Mouse (Mus musculus) mature B cell (primary cell): Measurements from ENCODE around the gene Dlg2.

ENCODE experiments used
- in situ Hi-C: fragments of 300-500 bp; cut with MboI; formaldehyde crosslinking; loops from 2 replicates; pipeline ENCODE4 v1.14.3; 2019

Gene Dlg2

GRCm38 (mm10) chr7:90476313-90477245, at the start of gene Dlg2:
Gene Dlg2, plus strand, starts transcription at chr7:90476672.
- in situ Hi-C loops: no loop called here

- in situ Hi-C loops: loop anchor here (25.0 kb wide), 1 partner anchor 440 kb away; the partner anchor contains the start of gene Eed
These were observed 49.5 kb upstream of the Dlg2 start for GRCm38 (mm10) chr7:90427006-90427405.

DNA sequence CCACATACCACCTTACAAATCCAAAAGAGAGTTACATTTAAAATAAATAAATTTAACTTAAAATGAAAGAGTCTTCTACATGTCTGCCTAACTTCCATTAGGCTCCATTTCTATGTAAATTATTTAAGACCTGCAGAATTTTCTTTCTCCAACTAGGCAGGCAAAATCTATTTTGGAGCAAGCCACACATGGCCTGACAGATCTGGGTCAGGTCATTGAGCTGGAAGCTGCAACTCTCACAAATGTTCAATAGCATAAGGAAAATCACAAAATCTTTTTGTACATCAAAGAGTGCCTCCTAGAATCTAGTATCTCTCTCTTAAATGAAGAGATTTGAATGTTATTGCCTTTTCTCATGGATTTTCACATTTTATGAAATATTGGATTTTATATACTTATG, 44.3 kb upstream of the Dlg2 start:
- in situ Hi-C loops: loop anchor here (25.0 kb wide), 1 partner anchor 445 kb away; the partner anchor contains the start of gene Eed

- in situ Hi-C loops: loop anchor here (25.0 kb wide), 1 partner anchor 453 kb away; the partner anchor contains the start of gene Eed
These were observed 36.4 kb upstream of the Dlg2 start for GRCm38 (mm10) chr7:90440044-90440443.

DNA sequence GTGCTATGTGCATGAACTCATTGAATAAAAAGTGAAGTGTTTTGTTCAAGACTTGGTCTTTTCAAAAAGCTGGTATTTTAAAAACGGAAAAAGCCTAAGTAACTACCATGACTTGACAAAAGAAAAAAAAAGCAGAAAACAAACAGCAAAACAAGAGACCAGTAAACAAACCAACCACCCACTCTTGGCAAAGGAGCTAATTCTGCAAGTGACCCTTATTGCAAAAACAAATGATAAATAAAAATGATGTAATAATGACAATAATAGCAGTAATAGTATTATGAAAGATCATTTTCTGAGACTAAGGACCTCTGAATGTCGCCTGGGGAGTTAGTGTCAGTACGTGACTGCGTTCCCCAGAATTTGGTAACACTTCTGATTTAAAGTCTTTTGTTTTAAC, 34.4 kb upstream of the Dlg2 start:
- in situ Hi-C loops: loop anchor here (25.0 kb wide), 1 partner anchor 455 kb away; the partner anchor contains the start of gene Eed

GRCm38 (mm10) chr7:90442518-90443080, 33.9 kb upstream of the Dlg2 start, which contains the start of gene Crebzf:
Gene Crebzf, plus strand, starts transcription at chr7:90442729.
- in situ Hi-C loops: loop anchor here (25.0 kb wide), 1 partner anchor 455 kb away; the partner anchor contains the start of gene Eed

DNA sequence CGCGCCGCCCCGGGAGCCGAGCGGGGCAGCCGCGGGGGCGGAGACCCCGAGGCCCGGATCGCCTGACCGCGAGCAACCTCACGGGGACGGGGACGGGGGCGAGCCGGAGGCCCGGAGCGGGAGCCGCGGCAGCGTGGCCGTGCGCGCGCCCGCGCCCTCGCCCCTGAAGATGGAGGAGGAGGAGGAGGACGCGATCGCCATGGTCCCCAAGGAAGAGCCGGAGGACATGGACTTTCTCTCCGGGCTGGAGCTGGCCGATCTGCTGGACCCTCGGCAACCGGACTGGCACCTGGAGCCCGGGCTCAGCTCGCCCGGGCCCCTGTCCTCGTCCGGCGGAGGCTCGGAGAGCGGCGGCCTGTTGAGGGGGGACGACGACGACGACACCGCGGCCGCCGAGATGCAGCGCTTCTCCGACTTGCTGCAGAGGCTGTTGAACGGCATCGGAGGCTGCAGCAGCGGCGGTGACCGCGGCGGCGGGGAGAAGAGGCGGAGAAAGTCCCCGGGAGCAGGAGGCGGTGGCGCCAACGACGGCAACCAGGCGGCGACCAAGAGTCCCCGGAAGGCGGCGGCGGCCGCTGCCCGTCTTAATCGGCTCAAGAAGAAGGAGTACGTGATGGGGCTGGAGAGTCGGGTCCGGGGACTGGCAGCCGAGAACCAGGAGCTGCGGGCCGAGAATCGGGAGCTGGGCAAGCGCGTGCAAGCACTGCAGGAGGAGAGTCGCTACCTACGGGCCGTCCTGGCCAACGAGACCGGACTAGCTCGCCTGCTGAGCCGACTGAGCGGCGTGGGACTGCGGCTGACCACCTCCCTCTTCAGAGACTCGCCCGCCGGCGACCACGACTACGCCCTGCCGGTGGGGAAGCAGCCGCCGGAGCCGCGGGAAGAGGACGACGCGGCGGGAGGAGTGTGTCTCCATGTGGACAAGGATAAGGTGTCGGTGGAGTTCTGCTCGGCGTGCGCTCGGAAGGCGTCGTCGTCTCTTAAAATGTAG, 33.1 kb upstream of the Dlg2 start:
- in situ Hi-C loops: loop anchor here (25.0 kb wide), 1 partner anchor 456 kb away; the partner anchor contains the start of gene Eed

DNA sequence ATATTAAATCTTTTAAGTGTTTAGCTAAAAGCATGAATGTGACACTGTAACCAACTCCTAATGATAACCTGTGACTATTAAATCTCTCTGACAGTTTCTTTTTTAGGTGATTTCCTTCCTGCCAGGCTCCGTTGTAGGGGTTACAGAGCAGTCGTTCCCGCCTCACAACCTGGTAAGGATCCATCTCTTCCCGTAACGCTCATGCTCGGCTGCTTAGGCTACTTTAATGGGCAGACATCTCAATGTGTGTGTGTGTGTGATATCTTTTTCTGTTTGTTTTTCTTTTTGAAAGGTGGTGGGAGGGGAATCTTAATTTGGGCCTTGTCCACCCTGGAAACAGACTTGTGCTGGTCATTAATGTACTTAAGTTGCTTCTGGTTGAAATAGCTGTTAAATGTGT, 32.3 kb upstream of the Dlg2 start:
- in situ Hi-C loops: loop anchor here (25.0 kb wide), 1 partner anchor 457 kb away; the partner anchor contains the start of gene Eed

GRCm38 (mm10) chr7:90456149-90456844, 20.2 kb upstream of the Dlg2 start:
- in situ Hi-C loops: no loop called here

- in situ Hi-C loops: no loop called here
These were observed 19.5 kb upstream of the Dlg2 start, which contains the start of gene Tmem126a for GRCm38 (mm10) chr7:90456845-90457468. Gene Tmem126a, minus strand, starts transcription at chr7:90457229.

- in situ Hi-C loops: no loop called here
These were observed 19.0 kb upstream of the Dlg2 start for GRCm38 (mm10) chr7:90457517-90457916.

DNA sequence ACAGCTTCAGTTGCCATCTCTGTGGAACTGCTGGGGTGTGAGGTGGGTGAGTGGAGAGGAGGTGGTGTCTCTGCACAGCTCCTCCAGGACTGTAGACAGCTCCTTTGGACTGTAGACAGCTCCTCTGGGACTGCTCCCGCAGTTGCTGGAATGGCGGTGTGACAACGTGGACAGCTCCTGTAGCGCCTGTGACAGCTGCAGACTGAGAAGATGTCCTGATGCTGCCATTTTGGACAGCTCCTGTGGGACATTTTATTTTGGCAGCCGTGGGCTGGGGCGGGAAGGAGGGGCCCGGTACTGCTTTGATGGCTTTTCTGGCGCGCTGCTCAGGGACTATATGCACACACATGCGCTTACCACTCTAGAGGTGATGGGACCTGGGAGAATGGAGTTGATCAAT, 16.1 kb upstream of the Dlg2 start:
- in situ Hi-C loops: no loop called here

DNA sequence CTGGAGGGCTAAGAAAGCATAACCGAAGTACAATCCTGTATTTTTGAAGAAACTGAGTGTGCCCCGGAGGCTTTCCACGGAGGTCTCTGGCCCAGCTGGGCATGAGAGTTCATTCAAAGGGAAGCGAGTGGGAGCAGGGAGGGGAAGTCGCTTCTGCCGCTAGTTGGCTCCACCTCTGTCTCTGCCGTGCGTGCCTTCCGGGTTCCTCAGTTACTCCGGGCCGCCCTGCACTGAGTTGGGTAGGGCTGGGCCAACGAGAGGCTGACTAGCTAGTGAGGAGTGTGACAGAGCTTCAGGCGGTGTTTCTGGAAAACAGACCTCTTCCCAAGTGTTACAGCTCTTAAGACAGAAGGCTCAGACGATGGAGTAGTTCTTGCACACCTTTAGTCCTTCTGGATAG, 15.5 kb upstream of the Dlg2 start:
- in situ Hi-C loops: no loop called here

DNA sequence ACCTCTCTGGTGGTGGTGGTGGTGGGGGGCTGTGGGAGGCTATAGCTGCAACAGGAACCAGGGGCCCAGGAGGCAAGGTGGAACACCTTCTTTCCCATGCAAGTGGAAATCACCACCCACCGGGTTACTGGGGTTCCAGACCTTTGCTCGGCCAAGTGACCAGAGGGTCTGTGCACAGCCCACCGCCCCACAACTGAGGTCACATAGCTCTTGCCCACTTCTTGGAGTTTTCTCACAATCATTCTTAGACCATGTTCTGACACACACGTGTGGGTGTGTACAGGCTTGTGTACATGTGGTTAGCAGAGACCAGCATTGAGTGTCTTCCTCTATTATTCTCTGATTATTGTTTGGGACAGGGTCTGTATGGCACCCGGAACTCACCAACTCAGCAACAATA, 15.0 kb upstream of the Dlg2 start:
- in situ Hi-C loops: no loop called here

- in situ Hi-C loops: no loop called here
These were observed 3.0 kb upstream of the Dlg2 start for GRCm38 (mm10) chr7:90473511-90473910.

- in situ Hi-C loops: no loop called here
These were observed 619 bp upstream of the Dlg2 start, which contains the start of gene Tmem126b for GRCm38 (mm10) chr7:90475793-90476312. Gene Tmem126b, minus strand, starts transcription at chr7:90476001.

- in situ Hi-C loops: no loop called here
These were observed 6.1 kb downstream of the Dlg2 start for GRCm38 (mm10) chr7:90482607-90483006.

- in situ Hi-C loops: no loop called here
These were observed 31.7 kb downstream of the Dlg2 start for GRCm38 (mm10) chr7:90508124-90508523.

- in situ Hi-C loops: no loop called here
These were observed 35.8 kb downstream of the Dlg2 start for GRCm38 (mm10) chr7:90512293-90512692.
